Mouse (Mus musculus) layer of hippocampus, postnatal 36 days (tissue): Measurements from ENCODE around the gene Mup4. TPM values are rescaled to one million over a fixed set of nuclear protein-coding genes. Genes with fewer than 3 reads are reported as not detected.
"Not testable (repeated sequence)": the region's sequence is repeated elsewhere in the genome, so short reads cannot be mapped to it uniquely, and the experiment has no call there.

Source experiments
- DNase-seq, 2 experiments: peaks; one replicate each; pipeline ENCODE4 v3.0.0; 2022
- total RNA-seq, 2 experiments: library from RNA; stranded (reverse); gene quantifications; 2 replicates each; pipeline ENCODE4 v1.2.3; 2021

Gene Mup4
- not detected for total RNA-seq

DNA sequence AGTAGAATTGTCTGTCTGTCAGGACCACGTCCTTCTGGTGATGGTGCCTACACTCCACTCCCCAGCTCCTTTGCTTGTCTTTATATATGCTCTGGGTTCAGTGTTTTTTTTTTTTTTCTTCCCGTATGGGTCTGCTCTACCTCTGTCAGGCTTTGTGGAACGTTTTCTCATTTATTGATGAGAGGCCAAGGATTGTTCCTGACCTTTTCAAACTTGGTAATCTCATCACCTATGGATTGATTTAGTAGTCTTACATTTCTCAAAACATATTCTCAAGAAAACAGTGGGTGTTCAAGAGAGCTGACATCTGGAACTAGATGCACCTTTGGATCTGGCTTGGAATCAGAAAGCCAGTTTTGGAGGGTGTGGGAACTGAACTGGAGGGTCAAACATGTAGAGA, at the start of gene Mup4:
Gene Mup4 (minus strand): TSS at position 101 of the 400 bp plus-strand sequence.
- DNase-seq = no peak

DNA sequence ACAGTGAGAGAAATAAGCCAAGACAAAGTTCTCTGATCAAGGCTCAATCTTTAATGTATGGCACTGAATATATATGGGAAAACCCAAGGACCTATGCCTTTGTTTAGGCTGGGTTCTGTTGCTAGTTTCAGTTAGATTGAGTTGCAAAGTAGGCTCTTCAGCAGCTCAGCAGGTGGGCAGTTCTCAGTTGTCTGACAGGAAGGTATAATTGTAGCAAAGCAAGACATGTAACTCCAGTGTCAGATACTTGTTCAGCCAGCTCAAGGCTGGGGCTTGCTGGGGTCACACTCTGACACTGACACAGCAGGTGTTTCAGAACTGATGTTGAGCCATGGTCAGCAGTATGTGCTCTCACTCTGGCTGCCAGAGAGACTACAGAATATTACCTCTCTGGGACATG, 37.4 kb upstream of the Mup4 start:
- not testable (repeated sequence) for DNase-seq

DNA sequence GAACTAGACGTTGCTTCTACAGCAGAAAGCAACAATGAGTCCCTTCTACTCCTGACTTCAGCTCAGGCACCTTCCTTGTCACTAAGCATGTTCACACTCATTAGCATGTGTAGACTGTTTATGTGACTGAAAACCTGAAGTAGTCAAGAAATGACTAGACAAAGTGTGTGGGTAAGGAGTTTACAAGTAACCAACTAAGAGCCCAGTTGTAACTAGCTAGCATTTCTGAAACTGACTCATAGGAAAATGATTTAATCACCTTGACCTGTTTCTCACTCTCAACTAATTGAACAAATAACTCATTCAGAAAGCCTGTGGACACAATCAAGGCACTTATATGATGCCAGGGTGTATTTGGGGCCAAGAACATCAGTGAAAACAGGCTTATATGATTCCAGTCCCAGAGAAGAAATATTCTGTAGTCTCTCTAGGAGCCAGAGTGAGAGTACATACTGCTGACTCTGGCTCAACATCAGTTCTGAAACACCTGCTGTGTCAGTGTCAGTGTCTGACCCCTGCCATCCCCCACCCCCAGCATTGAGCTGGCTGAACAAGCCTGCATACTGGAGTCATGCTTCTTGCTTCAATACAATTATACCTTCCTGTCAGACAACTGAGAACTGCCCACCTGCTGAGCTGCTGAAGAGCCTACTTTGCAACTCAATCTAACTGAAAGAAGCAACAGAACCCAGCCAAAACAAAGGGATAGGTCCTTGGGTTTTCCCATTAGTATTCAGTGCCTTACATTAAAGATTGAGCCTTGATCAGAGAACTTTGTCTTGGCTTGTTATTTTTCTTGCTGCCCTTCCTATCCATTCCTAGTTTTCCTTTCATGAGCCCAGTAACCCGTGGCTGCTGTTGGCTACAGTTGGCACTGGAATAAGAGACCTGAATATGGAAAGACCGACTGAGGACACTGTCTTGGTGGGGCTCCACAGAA, 3.2 kb upstream of the Mup4 start, which contains the start of gene Mup6:
Gene Mup6 (plus strand): TSS at position 890 of the 940 bp plus-strand sequence.
- no peak for DNase-seq

DNA sequence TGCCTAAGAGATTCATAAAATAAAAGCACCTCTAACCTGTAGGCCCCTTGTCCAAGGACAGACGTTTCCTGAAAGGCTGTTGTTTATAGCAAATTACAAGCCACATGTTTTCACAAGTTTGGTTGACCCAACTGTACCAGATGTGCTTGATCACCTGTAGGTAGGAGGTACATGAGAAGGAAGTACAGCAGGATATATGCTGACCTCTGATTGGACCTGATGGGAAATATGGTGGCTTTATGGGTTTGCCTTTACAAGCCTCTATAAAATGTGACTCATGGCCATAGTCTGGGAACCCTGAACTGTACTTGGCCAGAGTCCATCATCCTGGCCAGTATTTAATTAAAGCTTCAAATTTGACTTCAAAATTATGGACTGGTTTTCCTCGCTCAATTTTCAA, 23.0 kb downstream of the Mup4 start:
- no peak for DNase-seq

DNA sequence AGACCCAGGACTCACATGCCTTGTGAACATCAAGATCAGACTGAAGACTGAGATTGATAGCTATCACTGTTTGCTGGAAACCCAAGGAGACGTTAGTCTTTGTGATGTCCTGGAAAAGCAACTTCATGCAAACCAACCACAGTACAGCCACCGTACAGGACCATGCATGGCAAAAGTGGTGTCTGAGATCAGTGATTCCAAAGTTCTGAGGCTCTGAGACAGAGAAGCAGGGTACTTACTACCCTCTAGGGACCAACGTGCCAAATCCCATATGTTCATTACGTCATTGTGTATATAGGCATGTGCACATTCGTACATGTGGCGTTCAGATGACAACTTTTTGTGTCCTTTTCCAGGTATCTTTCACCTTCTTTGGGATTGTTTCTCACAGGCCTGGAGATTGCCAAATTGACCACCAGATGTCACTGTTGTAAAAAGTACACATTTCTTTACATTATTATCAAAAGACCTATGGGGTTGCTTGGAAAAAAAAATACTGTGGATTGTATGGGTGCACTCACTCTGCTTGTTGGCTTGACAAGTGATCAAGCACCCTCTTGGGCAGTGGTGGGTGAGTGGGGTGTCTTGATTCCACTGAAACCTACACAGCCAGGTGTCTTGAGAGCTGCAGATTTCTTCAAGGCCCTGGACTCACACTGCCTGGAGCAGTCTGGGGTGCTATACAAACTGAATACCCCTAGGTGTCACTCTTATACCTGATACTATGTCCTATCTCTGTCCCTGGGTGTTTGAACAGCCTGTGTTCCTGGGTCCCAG, 27.8 kb downstream of the Mup4 start:
- DNase-seq = no peak

DNA sequence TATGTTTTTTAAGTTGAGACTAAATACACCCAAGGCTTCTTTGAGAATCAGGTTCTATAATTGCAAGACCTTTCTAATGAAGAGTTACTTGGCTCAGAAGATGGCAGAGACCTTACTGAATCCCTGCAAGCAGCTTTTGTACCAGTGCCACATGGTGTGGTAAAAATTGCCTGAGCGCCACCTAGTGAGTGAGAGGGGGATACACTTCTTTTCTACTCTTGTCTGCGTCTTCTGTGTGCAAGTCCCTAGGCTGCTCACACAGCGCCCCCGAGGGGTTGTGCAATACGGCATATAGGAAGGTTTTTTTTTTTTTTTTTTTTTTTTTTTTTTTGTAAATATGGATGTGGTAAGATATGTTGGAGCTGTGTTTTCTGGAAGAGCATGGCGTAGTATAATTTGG, 32.2 kb downstream of the Mup4 start:
- peak; percentile 56 to 63 for DNase-seq

DNA sequence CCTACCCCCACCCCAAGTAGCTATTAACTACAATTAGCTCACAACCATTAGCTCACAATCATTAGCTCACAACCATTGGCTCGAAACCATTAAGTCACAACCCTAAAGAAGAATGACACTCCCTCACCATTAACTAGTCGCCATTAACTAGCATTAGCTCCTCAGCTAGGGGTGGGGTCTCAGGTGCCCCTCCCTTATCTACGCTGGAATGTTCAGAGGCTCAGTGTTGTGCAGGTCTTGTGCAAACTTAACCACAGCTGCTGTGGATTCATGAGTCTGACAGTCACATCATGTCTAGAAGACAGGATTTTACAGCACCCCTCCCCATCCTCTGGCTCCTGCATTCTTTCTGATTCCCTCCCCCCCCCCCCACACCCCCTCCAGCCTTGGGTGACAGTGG, 32.8 kb downstream of the Mup4 start:
- no peak for DNase-seq

DNA sequence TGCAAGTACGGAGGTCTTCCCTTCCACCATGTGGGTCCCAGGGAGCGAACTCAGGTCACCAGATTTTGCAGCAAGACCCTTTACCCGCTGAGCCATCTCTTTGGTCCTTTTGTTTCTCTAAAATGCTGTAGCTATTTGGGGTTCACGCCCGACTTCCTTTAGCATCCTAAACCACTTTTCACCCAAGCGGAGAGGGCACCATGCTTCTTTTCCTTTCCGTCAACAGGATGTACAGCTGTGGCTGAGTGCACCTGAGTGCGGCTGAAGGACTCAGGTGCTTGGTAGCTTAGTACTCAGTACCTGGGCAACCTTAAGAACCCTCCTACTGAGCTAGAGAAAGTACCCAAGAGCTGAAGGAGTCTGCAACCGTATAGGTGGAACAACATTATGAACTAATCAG, 35.4 kb downstream of the Mup4 start:
- no peak for DNase-seq

DNA sequence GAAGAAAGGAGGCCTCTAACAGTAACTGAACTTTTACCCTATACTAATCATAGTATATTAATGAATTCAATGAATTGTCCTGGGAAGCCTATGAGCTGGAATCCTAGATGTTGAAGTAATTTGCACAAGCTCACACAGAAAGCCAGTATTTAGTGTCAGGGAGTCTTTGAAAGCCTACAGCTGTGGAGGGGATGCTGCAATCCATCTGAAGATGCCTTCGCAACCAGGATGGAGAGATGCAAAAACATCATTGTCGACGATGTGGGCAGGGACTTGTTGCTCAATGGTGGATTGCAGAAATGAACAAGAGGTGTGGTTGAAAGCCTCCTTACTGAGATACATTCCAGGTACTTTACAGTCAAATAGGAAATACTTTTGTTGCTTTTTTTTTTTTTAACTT, 42.5 kb downstream of the Mup4 start:
- no peak for DNase-seq

DNA sequence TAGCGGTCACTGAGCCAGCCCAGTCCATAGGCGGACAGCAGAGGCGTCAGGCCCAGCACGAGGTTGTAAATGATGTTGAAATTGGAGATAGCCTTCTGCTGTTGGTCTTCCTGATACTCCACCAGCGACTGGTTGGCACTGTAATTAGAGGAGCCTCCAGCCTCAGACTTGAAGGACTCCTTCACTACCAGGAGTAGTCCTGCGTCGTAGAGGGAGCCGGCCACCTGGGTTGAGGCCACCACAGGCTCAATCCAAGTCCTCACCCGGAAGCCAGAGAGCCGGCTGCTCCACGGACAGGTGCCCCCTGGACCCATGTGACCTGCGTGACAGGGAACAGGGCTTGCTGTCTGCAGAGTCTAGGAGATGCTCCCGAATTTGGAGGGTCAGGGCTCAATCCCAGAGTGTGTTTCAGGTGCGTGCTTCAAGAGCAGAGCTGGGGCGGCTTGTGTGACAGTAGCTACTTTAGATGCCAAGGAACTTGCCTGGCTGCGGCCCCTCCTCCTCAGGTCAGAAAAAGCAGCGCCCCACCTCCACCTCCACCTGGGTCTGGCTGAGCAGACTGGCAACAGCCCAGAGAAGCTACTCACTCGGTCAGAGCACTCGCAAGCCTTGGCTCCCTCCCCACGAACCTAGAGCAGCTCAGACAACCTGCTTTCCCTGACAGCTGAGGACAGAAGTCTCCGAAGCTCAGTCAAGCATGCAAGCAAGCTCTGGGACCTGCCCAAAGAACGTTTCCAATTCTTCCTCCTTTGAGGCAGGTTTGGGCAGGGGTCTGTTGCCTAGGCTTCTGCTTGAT, 45.7 kb downstream of the Mup4 start, which contains the start of gene Slc46a2:
Gene Slc46a2 (minus strand): TSS at position 449 of the 796 bp plus-strand sequence.
- DNase-seq = no peak

DNA sequence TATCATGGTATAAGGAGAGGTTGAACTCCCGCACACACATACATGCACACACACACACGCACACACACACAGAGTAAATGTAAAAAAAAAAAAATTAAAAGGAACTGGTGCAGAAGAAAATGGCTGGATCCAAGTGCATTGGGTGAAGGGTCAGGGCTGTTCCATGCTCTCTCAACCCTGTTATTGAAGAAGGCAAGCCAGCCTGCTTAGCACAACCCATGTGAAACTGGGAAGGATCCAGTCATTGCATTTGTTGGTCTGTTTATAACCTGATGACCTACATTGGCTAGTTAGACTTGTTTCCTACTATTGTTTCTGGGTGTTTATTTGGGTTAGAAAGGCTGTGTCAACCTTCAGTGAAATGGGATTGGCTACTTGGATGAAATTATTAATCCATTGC, 51.7 kb downstream of the Mup4 start:
- no peak for DNase-seq

DNA sequence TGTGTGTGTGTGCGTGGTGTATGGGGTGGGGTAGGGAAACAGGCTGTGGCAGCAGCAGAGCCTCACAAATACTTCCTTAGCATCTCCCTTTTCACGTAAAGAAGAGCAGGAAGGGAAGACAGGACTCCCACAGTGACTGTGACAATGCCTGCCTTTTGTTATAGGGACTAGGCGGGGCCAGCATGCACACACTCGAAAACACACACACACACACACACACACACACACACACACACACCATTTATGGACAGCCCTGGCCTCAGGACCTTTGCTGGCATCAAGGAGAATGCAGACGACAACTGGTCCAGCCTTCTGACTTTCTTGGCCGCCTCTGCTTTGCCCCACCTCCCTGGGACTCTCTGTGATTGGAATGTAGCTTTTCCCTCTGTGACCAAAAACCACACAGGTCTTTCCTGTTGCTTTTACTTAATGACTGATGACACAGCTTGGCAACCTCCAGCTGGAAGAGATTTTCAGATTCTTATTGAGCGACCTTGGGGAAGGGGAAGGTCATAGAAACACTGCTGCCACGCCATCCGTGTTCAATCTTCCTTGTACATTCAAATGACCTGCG, 52.8 kb downstream of the Mup4 start:
- no peak for DNase-seq

DNA sequence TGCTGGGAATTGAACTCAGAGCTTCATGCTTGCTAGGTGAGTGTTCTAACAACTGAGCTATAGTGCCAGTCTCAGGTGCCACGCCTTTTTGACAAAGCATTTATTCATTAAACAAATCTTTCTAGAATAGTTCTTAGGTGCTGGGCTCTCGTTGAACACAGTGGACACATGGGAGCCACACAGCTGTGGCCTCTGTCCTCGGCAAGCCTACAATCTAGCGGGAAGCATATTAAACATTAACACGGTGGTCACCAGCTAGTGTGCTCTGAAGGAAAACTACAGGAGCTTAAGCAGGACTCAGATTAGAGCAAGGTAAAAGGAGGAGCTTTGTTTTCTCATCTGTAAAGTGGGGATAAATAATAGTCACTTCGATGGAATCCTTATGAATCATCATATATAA, 53.4 kb downstream of the Mup4 start:
- DNase-seq = no peak

Other genes starting within 250 kb of the Mup4 start
- gene Inip, start 159.1 kb downstream of the Mup4 start, total RNA-seq = 10 to 100 TPM; 24.1 to 26.4 TPM
- gene Snx30, start 154.9 kb downstream of the Mup4 start, total RNA-seq = 10 to 100 TPM; 44.9 to 46.0 TPM
- not detected for gene Slc46a2, start 45.7 kb downstream of the Mup4 start, total RNA-seq
- not detected for gene Mup6, start 3.6 kb upstream of the Mup4 start, total RNA-seq
- not detected for gene Mup7, start 109.8 kb upstream of the Mup4 start, total RNA-seq
- gene Mup2, start 193.6 kb upstream of the Mup4 start, total RNA-seq = not detected